Mouse (Mus musculus) urinary bladder, postnatal 36 days (tissue): ENCODE results near the gene Hells.
A peak's percentile ranks its signal among the peaks of the same experiment; 100 is the strongest.

Experiments used
- DNase-seq, 2 experiments: peaks; one replicate each; pipeline ENCODE4 v3.0.0; 2022; ENCODE audit warnings: low spot score in 2 of 2, mixed read lengths in 1 of 2

Gene Hells

DNA sequence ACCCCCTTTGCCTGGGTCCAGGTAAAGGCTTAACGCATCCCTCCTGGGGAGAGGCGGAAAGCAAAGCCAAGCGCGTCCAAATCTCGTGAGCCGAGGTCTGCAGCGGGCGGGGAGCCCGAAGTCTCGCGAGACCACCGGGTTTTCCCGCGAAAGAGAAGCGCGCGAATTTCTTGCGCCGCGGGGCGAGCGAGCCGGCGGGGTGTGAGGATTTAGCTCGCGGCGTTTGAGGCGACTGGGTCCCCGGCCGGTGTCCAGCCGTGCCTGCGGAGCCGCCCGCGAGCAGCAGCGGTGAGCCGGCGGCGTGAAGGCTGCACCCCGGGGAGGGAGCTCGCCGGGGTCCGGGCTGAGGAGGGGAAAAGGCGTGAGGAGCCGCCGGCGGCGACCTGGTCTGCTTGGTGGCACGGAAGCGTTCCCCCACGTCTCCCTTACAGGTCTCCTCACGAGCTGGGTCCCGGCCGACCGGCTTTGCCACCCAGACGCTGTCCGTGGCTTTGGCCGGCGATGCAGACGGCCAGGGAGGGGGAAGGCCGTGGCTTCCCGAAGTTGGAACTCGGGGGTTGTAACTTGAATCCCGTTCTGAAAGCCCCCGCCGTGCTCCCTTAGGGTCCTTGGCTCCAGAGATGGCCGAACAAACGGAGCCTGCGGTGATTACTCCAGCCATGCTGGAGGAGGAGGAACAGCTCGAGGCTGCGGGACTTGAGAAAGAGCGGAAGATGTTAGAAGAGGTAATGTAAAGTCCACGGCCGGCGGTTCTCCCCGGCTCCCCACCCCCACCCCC lies at the start of gene Hells:
Hells (plus strand) TSS at position 128 of the 778 bp plus-strand sequence.
- peak; percentile 72 to 81 for DNase-seq

DNA sequence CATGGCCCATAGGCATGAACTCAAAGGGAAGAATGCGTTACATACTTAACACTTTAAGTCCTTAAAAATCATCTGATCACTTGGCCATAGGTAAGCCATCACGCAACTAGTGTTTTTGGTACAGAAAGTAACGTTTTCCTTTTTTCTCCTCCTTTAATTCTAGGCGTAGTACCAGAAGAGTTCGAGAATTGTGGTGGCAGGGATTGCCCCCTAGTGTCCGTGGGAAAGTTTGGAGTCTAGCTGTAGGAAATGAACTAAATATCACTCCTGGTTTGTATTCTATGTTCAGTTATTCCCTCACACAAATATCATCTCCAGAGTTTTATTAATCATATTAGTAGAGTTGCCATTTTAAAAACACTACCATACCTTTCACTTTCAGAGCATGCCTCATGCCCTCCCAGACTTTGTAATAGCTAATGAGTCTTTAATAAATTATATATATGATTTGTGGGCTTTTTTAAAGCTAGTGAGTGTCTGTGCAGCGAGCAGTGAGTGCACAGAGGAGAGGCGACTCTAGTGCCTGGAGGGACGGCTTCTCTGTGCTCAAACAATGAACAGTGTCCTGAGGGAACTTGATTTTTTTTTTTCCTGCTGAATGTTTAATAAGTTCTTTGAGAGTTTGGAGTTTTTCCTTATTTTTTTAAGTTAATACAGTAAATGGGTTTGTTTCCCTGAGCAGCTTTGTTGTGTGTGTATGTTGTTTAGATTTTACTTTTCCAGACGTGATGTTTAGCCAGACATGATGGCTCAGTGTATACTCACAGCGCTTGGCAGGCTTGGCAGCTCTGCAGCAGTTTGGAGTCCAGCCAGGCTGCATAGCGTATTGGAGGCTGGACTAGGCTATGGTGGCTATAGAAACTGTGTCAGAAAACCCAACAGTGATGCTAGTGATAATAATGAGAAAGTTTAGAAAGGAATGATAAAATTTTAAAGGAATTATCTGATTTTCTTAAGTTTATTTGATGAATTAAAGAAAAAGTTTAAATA lies 29.3 kb upstream of the Hells start:
- no peak for DNase-seq

DNA sequence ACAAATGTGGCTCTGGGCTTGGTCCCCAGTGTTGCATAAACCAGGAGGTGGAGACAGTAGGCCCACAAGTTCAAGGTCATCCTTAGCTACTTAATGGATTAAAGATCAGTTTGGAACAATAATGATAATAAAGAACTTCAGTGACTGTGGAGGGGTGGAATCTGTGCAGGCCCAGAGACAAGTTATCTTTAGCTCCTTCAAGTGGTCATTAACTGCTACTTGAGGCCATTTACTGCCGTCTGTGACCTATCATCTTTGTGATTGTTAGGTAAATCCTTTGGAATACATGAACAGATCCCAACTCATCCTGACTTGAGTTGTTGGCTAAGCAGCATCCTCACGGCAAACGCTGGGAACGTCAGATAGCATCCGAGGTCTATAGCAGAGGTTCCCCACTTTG lies 28.2 kb upstream of the Hells start:
- no peak for DNase-seq

DNA sequence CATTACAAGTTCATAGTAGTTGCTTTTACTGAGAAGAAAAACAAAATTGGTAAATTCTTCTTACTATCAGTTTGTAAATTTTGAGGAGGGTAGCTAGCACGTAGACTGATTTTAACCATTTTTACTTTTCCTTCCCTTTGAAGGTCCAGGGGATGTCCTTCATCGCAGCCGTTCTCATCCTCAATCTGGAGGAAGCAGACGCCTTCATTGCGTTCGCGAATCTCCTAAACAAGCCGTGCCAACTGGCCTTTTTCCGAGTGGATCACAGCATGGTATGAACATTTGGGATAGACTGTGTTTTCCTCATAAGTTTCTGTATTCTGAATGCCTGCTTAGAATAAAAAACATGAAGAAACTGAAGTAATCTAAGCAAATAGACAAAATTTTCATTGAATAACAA lies 16.9 kb upstream of the Hells start:
- no peak for DNase-seq

DNA sequence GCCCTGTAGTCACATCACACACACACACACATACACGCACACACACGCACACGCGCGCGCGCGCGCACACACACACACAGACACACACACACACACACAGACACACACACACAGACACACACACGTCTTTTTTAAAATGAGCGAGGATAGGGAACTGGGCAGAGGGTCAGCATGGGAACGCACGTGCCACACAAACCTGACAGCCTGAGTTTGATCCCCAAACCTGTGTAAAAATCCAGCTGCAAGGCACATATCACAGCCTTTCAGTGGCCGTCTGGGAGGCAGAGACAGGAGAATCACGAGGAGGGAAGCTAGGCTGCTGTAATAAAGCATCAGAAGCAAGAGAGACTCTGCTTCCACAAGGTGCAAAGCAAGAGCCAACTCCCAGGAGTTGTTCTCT lies 15.8 kb upstream of the Hells start:
- DNase-seq = no peak

DNA sequence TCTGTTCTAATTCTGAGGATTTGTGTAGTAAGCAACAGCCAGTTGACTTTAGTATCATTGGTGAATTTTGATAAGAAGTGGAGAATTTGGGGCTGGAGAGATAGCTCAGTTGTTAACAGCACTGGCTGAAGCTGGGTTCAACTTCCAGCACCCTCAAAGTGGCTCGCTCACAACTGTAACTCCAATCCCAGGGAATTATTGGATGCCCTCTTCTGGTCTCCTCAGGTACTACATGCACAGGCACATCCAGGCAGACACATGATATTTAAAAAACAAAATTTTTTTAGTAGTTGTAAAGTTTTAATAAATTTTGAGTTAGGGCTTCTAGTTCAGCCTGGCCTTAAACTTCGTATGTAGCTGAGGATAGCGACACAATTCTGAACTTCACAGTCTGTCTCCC lies 15.0 kb upstream of the Hells start:
- peak; percentile 7 to 9 for DNase-seq

DNA sequence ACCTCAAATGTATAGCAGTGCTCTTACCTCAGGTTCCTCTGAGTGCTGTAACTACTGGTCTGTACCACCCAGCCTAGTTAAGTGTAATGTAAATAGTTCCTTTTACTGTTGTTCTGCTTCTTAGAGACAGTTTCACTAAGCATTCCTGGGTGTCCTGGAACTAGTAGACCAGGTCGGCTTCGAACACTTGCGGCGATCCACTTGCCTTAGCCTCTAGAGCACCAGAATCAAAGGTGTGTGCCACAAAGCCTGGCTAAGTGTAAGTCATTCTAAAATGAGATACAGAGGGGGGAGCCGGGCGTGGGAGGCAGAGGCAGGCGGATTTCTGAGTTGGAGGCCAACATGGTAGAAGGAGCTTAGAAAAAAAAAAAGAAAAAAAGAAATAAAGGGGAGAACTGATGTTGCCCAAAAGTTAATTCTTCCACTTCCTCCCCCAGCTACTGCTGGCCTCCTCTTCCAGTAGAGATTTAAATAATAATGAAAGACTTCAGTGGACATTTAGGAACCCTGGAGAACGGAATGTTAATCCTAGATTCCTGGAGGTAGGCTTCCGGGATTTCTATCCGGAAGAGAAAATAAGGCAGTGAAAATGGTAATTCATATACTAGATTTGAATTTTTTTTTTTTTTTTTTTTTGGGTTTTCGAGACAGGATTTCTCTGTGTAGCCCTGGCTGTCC lies 2.1 kb upstream of the Hells start:
- no peak for DNase-seq

DNA sequence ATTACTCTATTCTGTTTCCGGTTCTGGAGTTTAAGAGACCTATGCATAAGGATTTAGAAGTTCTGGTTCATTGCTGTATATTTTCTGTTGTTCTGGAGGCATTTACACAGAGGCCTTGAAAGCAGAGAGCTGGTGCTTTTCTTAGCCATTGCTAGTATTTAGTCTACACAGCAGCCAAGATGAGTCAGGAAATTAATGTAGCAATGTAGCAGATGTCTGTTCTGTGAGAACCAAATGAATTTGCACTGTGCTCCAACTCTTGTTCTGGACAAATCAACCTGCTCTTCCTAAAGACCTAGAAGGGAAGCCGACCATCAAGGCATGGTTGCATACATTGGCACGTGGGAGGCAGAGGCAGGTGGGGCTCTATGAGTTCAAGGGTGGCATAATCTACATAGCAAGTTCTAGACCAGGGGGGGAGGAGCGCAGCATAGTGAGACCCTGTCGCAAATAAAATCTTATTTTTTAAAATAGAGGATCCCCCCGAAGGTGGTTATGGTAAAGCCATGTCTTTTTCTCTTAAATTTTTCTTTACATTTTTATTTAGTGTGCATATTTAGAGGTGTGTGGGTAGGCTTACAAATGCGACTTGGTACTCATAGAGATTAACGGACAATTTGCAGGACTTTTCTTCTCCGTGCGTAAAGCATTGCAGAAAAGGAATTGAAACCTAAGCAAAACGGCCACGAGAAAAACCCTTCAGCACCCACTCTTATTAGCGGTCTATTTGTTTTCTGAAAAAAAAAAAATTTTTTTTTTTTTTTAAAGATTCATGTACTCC lies 1.1 kb upstream of the Hells start:
- DNase-seq = no peak

DNA sequence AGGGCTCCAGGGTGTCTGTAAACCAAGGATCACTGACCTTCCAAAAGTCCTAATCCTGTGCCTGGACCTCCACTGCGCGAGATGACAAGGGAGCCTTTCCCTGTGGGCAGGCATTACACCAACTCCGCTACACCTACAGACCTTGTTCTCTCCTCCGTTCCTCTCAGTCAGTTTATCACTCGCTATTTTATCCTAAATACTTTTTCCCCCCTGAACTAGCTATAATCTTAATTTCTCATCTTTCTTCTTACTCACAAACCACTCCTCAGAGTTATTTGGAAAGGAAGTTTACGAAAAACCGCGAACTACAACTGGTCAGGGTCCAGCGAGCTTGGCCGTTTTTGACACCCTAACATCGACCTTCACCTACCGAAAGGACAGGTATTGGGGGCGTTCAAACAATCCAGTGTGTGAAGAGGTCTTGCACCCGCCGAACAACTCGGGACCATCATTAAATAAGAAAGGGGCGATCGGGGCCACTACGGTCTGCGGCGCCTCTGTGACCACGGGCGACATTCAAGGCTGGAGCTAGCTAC lies 395 bp upstream of the Hells start:
- no peak for DNase-seq

DNA sequence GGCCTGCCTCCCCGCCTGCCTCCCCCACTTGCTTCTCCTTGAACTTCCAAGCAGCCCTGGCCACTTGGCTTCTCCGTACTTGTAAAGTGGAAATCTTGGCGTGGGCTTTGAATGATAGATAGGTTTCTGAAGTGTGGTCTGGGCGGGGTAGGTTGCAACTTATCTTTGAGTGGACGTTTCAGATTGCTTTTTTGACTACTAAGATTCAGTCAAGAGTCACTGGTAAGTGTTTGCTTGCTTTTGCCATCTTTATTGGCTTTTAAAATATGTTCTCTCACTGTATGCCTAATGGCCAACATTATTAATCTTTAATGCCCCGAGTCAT lies 813 bp downstream of the Hells start:
- DNase-seq = no peak

DNA sequence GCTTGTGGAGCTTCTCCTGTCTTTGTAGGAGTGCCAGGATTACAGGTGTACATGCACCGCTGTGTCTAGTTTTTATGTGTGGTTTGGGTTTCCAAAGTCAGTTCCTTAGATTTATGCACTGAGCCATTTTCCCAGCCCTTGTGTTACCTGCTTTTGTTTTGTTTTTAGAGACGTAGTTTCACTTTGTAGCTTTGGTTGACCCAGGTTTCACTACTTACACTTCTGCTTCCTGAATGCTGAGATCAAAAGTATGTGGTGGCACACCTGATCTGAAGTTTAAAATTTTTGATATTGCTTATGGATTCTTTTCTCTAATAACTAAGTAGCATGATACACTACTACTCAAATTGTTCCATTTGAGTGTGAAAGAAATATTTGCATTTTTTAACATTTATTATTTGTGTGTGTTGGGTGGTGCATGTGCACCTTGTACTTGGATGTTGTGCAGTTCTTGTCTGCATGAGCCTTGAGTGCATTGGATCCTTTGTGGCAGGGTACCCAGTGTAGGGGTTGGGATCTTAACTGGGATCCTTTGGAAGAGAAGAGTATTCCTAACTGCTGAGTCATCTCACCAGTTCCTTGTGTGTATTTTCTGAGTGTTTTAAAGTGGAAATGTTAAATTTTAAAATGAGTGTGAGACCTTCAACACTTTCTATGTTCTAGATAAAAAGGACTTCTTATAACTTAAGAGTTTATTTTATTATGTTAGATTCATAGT lies 14.0 kb downstream of the Hells start:
- no peak for DNase-seq

DNA sequence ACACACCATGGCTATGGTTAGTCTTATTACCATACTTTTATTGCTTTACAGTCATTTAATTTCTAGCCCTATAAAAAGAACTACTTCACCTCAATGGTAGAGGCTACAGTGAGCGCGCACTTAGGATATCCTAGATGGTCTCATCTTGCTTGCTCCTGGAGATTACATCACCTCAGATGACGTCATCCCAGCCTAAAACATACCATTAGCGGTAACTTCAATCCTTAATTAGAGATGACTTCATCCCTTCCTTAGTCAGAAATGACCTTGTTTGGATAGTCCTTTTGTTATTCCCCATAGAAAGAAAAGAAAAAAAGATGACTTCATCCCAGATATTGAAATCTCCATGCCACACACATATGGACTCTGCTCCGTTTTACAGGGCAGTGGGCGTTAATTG lies 40.0 kb downstream of the Hells start:
- DNase-seq = no peak

DNA sequence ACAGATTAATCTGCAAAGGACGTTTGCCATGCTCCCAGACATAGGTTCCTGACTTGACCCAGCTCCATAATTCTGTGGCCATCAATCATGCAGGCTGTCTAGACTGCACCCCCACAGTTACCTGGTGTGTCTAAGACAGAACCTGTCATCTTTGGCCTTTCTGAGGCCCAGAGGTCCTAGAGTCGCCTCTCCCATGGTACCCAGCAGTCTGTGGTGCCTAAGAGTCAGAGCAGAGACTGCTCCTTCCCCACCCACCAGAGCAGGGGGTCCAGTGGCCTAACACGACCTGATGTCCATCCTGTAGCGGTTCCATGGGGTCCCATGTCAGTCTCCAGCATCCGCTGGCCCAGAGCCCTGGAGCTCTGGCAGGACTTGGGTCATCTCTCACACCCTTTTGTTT lies 41.9 kb downstream of the Hells start:
- DNase-seq = no peak

DNA sequence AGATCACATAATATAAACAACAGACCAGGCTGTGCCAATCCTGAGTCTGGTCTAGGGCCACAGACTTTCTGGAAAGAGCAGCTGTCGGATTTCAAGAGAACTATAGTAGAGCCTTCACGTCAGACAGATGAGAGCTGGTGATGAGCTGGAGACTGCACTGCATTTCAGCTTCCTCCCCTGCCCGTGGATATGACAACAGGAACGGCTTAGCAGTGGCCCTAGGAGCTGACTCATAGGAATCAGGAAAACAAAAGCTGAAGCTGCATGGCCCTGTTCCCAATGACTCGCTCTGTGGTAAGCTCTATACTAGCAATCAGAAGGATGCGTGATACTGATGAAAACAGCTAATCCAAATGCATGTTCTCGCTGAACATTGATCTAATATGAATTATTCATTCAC lies 43.0 kb downstream of the Hells start:
- no peak for DNase-seq

DNA sequence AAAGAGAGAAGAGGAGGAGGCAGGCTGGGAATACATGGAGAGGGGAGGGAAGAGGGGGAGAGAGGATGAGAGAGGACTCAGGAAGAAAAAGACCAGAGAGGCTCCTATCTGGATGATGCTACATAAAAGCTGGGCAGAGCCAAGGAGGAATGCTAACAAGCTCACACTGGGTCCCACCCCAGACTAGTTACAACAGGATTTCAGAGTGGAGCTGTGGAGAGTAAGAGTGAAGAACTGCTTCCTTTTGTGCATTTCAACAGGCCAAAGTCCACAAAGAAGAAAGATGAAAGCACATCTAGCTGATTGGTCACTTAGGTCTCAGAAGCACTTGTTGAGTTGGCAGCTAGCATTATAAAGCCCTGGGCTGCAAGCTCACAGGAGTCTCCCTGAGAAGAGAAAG lies 45.6 kb downstream of the Hells start:
- no peak for DNase-seq

DNA sequence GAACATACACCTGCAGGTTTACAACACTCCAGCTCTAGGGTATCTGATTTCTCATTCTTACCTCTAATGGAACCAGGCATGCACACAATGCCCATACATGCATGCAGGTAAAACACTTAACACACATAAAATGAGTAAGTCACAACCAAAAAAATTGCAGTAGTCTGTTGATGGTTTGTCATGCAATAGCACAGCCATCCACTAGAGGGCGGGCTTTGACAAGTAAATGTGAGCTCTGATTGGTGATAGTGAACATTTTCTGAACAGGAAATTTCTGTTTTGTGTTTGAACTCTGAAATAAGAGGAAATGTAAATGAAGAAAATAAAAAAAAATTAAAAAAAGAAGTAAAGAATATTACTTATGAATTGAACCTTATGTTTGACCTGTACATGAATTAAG lies 51.3 kb downstream of the Hells start:
- peak; percentile 47 to 56 for DNase-seq

DNA sequence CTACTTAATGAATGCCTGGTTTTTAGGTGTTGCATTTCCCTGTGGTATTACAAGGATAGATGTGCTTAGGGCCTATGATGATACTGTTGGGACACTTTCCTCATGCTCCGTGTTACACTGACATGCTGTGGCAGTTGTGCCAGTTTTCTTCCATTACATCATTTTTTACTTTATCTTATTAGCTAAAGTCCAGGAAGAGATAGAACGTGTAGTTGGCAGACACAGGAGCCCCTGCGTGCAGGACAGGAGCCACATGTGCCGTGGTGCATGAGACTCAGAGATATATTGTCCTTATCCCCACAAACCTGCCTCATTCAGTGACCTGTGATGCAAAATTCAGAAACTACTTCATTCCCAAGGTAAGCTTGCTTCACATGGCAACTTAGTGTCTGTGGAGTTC lies 67.5 kb downstream of the Hells start:
- DNase-seq = no peak

DNA sequence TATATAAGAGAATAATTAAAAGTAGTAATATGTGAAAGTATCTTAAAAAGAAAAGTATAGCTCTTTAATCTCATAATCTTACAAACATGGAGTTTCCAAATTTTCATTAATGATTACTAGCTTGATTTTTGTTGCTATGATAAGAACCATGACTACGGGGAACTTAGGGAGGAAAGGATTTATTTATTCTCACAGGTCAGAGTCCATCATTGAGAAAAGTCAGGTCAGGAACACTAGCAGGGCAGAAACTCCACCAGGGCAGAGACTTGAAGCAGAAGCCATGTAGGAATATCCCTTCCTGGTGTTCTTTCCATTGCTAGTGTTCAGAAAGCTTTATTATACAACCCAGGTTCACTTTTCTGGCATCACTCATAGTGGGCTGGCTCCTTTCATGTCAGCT lies 68.0 kb downstream of the Hells start:
- DNase-seq = no peak

DNA sequence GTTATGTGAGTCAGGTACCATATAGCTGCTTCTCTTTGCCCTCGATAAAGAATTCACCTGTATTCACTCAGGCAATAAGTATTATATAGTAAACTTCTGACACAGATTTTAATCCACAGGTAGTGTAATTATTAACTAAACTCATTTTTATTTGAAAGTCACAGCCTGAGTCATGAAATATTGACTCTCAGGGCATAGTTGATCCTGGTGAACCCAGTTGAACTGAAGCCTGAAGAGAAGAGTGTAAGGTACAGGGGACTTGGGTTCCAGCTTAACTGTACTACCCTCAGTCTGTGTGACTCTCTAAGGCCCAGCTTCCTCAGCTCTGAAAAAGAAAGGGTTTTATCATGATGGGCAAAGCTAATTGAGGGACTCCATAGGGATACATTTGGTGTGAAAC lies 74.4 kb downstream of the Hells start:
- DNase-seq = no peak

DNA sequence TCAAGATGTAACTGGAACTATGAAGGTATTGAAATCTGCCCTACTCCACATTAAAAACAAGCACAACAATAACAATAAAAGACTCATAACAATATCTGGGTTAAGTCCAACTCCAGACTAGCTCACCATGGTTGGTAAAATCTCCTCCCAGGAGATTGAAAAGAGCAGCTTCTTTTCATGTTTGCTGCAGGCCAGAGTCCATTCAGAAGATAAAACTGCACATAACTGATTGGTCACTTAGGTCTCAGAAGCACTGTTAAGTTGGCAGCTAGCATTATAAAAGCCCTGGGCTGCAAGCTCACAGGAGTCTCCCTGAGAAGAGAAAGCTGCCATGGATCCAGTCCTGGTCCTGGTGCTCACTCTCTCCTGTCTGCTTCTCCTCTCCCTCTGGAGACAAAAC lies 76.0 kb downstream of the Hells start, which contains the start of gene Cyp2c55:
Cyp2c55 (plus strand) TSS at position 305 of the 400 bp plus-strand sequence.
- no peak for DNase-seq
